Mouse (Mus musculus) CH12.LX (cell line): ENCODE results near the gene Fbxw27. TPM values are rescaled to one million over a fixed set of nuclear protein-coding genes. Genes with fewer than 3 reads are reported as not detected.

ENCODE experiments used
- DNase-seq: peaks from one replicate; pipeline ENCODE4 v3.0.0-alpha.2; 2013; ENCODE audit errors: extremely low read depth
- H3K27ac ChIP-seq: 2 replicates; pipeline ENCODE4 v1.5.1; 2012; ENCODE audit warnings: low read depth, mild to moderate bottlenecking, control low read depth, moderate library complexity; ENCODE audit not compliant: insufficient read depth
- H3K27me3 ChIP-seq: replicated peaks from 2 replicates; pipeline ENCODE3; 2012; ENCODE audit warnings: inconsistent platforms
- H3K36me3 ChIP-seq, 2 experiments: replicated peaks in 1 of 2; 2 replicates each; pipeline versions ENCODE3 to v1.6.1; 2012; ENCODE audit warnings: inconsistent platforms in 1 of 2, low read length in 1 of 2, mild to moderate bottlenecking in 1 of 2, mixed read lengths in 1 of 2, moderate library complexity in 1 of 2; ENCODE audit not compliant: control insufficient read depth in 1 of 2, insufficient read depth in 1 of 2
- H3K4me1 ChIP-seq, 2 experiments: 2 replicates each; pipeline ENCODE4 v1.6.1; 2012; ENCODE audit warnings: inconsistent platforms in 1 of 2, moderate library complexity in 1 of 2; ENCODE audit not compliant: insufficient read depth in 2 of 2, control insufficient read depth in 1 of 2
- H3K4me2 ChIP-seq: 2 replicates; pipeline ENCODE4 v1.6.1; 2012; ENCODE audit warnings: low read depth, mild to moderate bottlenecking, control low read depth; ENCODE audit not compliant: poor library complexity, insufficient read depth, severe bottlenecking
- H3K4me3 ChIP-seq, 3 experiments: fragments of 150-350 bp in 1 of 3; sonication (generic) in 1 of 3; replicated peaks in 1 of 3; 2 replicates each; pipeline versions ENCODE3 to v1.5.1; 2011 to 2012; ENCODE audit warnings: low read depth in 2 of 3, low read length in 2 of 3, mild to moderate bottlenecking in 2 of 3, moderate library complexity in 2 of 3, control low read depth in 1 of 3, improper control_type of control experiment in 1 of 3, inconsistent platforms in 1 of 3, mixed read lengths in 1 of 3; ENCODE audit not compliant: poor library complexity in 1 of 3
- H3K79me2 ChIP-seq: replicated peaks from 2 replicates; pipeline ENCODE4 v1.6.1; 2012; ENCODE audit warnings: mild to moderate bottlenecking, moderate library complexity; ENCODE audit not compliant: control insufficient read depth, poor library complexity, insufficient read depth, severe bottlenecking; ENCODE audit errors: extremely low read depth
- H3K9ac ChIP-seq: 2 replicates; pipeline ENCODE4 v1.6.1; 2012; ENCODE audit warnings: low read depth, mild to moderate bottlenecking, control low read depth, moderate library complexity; ENCODE audit not compliant: insufficient read depth
- H3K9me3 ChIP-seq: replicated peaks from 2 replicates; pipeline ENCODE3; 2012; ENCODE audit warnings: low read length, inconsistent platforms, mixed read lengths
- BHLHE40 ChIP-seq: IDR thresholded peaks from 2 replicates; pipeline ENCODE4 v1.6.1; 2011; ENCODE audit warnings: mild to moderate bottlenecking, low read depth, low read length, improper control_type of control experiment
- CHD1 ChIP-seq: IDR thresholded peaks from 2 replicates; pipeline ENCODE4 v1.6.1; 2012; ENCODE audit warnings: low read depth, low read length, improper control_type of control experiment, inconsistent platforms
- E2F4 ChIP-seq: IDR thresholded peaks from 2 replicates; pipeline ENCODE4 v1.6.1; 2011; ENCODE audit warnings: low read depth, low read length, improper control_type of control experiment; ENCODE audit not compliant: insufficient replicate concordance
- ELF1 ChIP-seq: IDR thresholded peaks from 2 replicates; pipeline ENCODE4 v1.6.1; 2014; ENCODE audit warnings: low read depth, mild to moderate bottlenecking, inconsistent platforms, low read length, improper control_type of control experiment
- EP300 ChIP-seq: IDR thresholded peaks from 2 replicates; pipeline ENCODE4 v1.6.1; 2011; ENCODE audit warnings: low read length, improper control_type of control experiment
- ETS1 ChIP-seq: conservative IDR thresholded peaks from 2 replicates; pipeline ENCODE4 v1.6.1; 2012; ENCODE audit warnings: low read depth, mild to moderate bottlenecking, inconsistent platforms, low read length, improper control_type of control experiment, moderate library complexity
- HCFC1 ChIP-seq: IDR thresholded peaks from 2 replicates; pipeline ENCODE4 v1.6.1; 2012; ENCODE audit warnings: low read depth, mild to moderate bottlenecking, inconsistent platforms, low read length, improper control_type of control experiment
- JUN ChIP-seq: IDR thresholded peaks from 2 replicates; pipeline ENCODE4 v1.6.1; 2011; ENCODE audit warnings: low read depth, mild to moderate bottlenecking, low read length, improper control_type of control experiment, moderate library complexity; ENCODE audit not compliant: insufficient read depth
- JUND ChIP-seq: conservative IDR thresholded peaks from 2 replicates; pipeline ENCODE4 v1.6.1; 2011; ENCODE audit warnings: low read depth, low read length, improper control_type of control experiment
- KAT2A ChIP-seq: IDR thresholded peaks from 2 replicates; pipeline ENCODE4 v1.6.1; 2012; ENCODE audit warnings: low read length, improper control_type of control experiment, inconsistent platforms; ENCODE audit not compliant: insufficient replicate concordance
- MXI1 ChIP-seq: IDR thresholded peaks from 2 replicates; pipeline ENCODE4 v1.6.1; 2011; ENCODE audit warnings: mild to moderate bottlenecking, low read depth, low read length, improper control_type of control experiment
- NELFE ChIP-seq: IDR thresholded peaks from 2 replicates; pipeline ENCODE4 v1.6.1; 2011; ENCODE audit warnings: low read depth, low read length, improper control_type of control experiment
- PAX5 ChIP-seq: IDR thresholded peaks from 2 replicates; pipeline ENCODE4 v1.6.1; 2012; ENCODE audit warnings: low read length, inconsistent platforms, mixed read lengths
- POLR2AphosphoS2 ChIP-seq: IDR thresholded peaks from 2 replicates; pipeline ENCODE4 v1.6.1; 2011; ENCODE audit warnings: low read depth, low read length, improper control_type of control experiment
- RAD21 ChIP-seq: IDR thresholded peaks from 2 replicates; pipeline ENCODE4 v1.6.1; 2011; ENCODE audit warnings: low read depth, mild to moderate bottlenecking, low read length, improper control_type of control experiment, moderate library complexity
- RCOR1 ChIP-seq: conservative IDR thresholded peaks from 2 replicates; pipeline ENCODE4 v1.6.1; 2012; ENCODE audit warnings: low read depth, mild to moderate bottlenecking, inconsistent platforms, low read length, improper control_type of control experiment
- SIN3A ChIP-seq: IDR thresholded peaks from 2 replicates; pipeline ENCODE4 v1.6.1; 2012; ENCODE audit warnings: low read length, improper control_type of control experiment, inconsistent platforms
- TBP ChIP-seq: conservative IDR thresholded peaks from 2 replicates; pipeline ENCODE4 v1.6.1; 2011; ENCODE audit warnings: low read depth, low read length, improper control_type of control experiment
- TCF12 ChIP-seq: IDR thresholded peaks from 2 replicates; pipeline ENCODE4 v1.6.1; 2014; ENCODE audit warnings: low read depth, mild to moderate bottlenecking, inconsistent platforms, low read length, improper control_type of control experiment
- UBTF ChIP-seq: IDR thresholded peaks from 2 replicates; pipeline ENCODE4 v1.6.1; 2012; ENCODE audit warnings: low read depth, mild to moderate bottlenecking, inconsistent platforms, low read length, improper control_type of control experiment, moderate library complexity
- USF1 ChIP-seq: IDR thresholded peaks from 2 replicates; pipeline ENCODE4 v1.6.1; 2014; ENCODE audit warnings: low read depth, mild to moderate bottlenecking, inconsistent platforms, low read length, improper control_type of control experiment
- USF2 ChIP-seq: conservative IDR thresholded peaks from 2 replicates; pipeline ENCODE4 v1.6.1; 2011; ENCODE audit warnings: low read depth, low read length, improper control_type of control experiment
- ZC3H11A ChIP-seq: IDR thresholded peaks from 2 replicates; pipeline ENCODE4 v1.6.1; 2012; ENCODE audit warnings: low read depth, mild to moderate bottlenecking, inconsistent platforms, low read length, improper control_type of control experiment
- ZKSCAN1 ChIP-seq: IDR thresholded peaks from 2 replicates; pipeline ENCODE4 v1.6.1; 2012; ENCODE audit warnings: low read depth, inconsistent platforms, low read length, improper control_type of control experiment, borderline replicate concordance
- ZMIZ1 ChIP-seq: IDR thresholded peaks from 2 replicates; pipeline ENCODE4 v1.6.1; 2012; ENCODE audit warnings: low read depth, mild to moderate bottlenecking, inconsistent platforms, low read length, improper control_type of control experiment
- dilution Hi-C: fragments of 300-500 bp; cut with MboI; formaldehyde crosslinking; loops from 2 replicates; pipeline ENCODE4 v1.14.3; 2020; ENCODE audit warnings: low sequenced_read_pairs; ENCODE audit not compliant: extremely low pct_unique_long_range_greater_than_20kb, extremely low pct_ligation_motif_present
- in situ Hi-C: fragments of 300-500 bp; cut with MboI; formaldehyde crosslinking; loops from 3 replicates; pipeline ENCODE4 v1.14.3; 2019; ENCODE audit warnings: low sequenced_read_pairs, low pct_ligation_motif_present, low pct_unique_long_range_greater_than_20kb, mixed read lengths
- polyA plus RNA-seq: library from polyadenylated mRNA; unstranded; fragments of >175 nt; gene quantifications from 2 replicates; pipeline ENCODE4 v1.2.1, GENCODE M21; 2012; ENCODE audit warnings: low read depth; ENCODE audit not compliant: insufficient read length
- total RNA-seq, 2 experiments: library from RNA; depleted of rRNA; stranded (reverse); fragments of 300-350 nt in 1 of 2; fragments of >200 nt in 1 of 2; gene quantifications; 2 replicates each; pipeline ENCODE4 v1.2.3; 2012 to 2014

Gene Fbxw27
- total and polyA plus RNA-seq, 3 experiments: not detected

DNA sequence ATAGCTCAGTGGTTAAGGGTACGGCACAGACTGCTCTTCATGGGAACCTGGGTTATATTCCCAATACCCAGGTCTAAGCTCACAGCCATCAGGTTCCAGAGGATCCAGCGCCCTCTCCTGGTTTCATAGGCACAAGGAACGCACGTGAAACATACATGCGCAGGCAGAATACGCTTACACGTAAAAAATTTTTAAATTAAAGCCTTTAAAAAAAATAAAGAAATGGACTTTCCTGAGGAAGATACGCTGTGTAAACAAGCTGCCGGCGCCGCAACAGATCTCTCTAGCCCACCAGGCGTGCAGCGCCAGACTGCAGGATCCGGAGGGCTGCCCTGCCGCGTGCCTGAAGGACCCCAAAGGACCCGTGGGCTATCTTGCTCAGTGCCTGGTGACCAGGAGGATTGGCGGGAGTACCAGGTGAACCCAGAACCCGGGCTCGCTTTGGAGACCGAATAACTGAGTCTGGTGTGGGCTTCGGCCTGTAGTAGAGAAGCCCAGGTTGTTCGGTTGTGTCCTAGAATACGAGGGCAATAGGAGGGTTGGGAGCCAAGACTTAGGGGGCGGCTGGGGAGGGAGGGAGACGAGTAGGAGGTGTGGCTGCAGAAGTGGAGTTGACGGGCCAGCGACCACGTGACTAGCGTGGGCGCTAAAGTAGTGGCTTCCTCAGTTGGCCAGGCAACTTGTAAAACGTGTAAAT is 42.1 kb upstream of the Fbxw27 start, which contains the start of gene Nme6 (continued):
- TF ChIP-seq ETS1 (no peak), MXI1 (peak; percentile 98), EP300 (no peak), PAX5 (no peak), TBP (peak; percentile 46; the same call in 1 of the 2 replicates), USF1 (peak; percentile 88), RAD21 (peak; percentile 46), POLR2AphosphoS2 (peak; percentile 60; the same call in 1 of the 2 replicates), KAT2A (peak; percentile 64; the same call in 1 of the 2 replicates), ZMIZ1 (peak; percentile 53; the same call in 1 of the 2 replicates), RCOR1 (no peak), ZKSCAN1 (no peak), NELFE (peak; percentile 84), JUND (no peak), JUN (no peak), E2F4 (peak; percentile 37; the same call in 1 of the 2 replicates), CHD1 (no peak), USF2 (peak; percentile 85)

DNA sequence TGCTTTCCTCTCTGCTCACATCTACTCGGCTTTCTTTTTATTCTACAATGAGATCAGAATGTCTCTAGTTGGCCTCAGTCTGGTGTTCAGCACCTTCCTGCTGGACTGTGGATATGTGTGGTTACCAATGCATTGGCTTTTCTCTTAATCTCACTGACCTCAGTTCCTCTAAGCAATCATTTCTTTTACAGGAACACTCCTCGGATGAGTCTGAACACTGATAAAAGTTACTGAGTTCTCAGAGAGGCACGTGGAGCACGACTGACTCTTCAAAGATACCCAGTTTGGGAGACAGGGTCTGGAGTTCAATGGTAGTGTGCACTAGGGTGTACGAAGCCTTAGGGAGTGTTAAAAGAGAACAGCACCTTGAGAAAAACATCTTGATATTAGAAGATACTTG is 35.7 kb upstream of the Fbxw27 start:
- dilution Hi-C loops (no loop called here), in situ Hi-C loops (no loop called here)
- H3K36me3 ChIP-seq: peaks cover 5 to 11% of the 10 kb centered on the region in 2 experiments
- H3K4me3 ChIP-seq: no peak overlapping the region
- no peak for TF ChIP-seq TCF12
- TF ChIP-seq BHLHE40: no peak
- TF ChIP-seq EP300: no peak
- no peak for TF ChIP-seq UBTF
- TF ChIP-seq SIN3A: no peak
- TF ChIP-seq E2F4: no peak
- no peak for TF ChIP-seq ELF1
- no peak for TF ChIP-seq USF1
- no peak for TF ChIP-seq ETS1
- TF ChIP-seq HCFC1: no peak
- TF ChIP-seq ZC3H11A: no peak
- no peak for TF ChIP-seq ZMIZ1
- no peak for TF ChIP-seq JUN
- TF ChIP-seq JUND: no peak
- TF ChIP-seq POLR2AphosphoS2: no peak
- H3K4me2 ChIP-seq: no peak overlapping the region
- peaks cover 8% of the 10 kb centered on the region for H3K27me3 ChIP-seq
- H3K27ac ChIP-seq: no peak overlapping the region
- H3K9ac ChIP-seq: no peak overlapping the region
- H3K9me3 ChIP-seq: no peaks in the 10 kb centered on the region
- DNase-seq: no peak
- H3K79me2 ChIP-seq: no peaks in the 10 kb centered on the region
- H3K4me1 ChIP-seq: no peaks in the 10 kb centered on the region
